Mouse (Mus musculus) CH12.LX (cell line): ENCODE measurements around the gene Gm5105.

Experiments
- GABPA ChIP-seq: IDR thresholded peaks from 2 replicates; pipeline ENCODE4 v1.6.1; 2012; ENCODE audit warnings: low read depth, low read length, improper control_type of control experiment, inconsistent platforms; ENCODE audit not compliant: insufficient replicate concordance
- SMC3 ChIP-seq: IDR thresholded peaks from 2 replicates; pipeline ENCODE4 v1.6.1; 2011; ENCODE audit warnings: low read depth, low read length, improper control_type of control experiment
- USF1 ChIP-seq: IDR thresholded peaks from 2 replicates; pipeline ENCODE4 v1.6.1; 2014; ENCODE audit warnings: low read depth, mild to moderate bottlenecking, inconsistent platforms, low read length, improper control_type of control experiment
- ZC3H11A ChIP-seq: IDR thresholded peaks from 2 replicates; pipeline ENCODE4 v1.6.1; 2012; ENCODE audit warnings: low read depth, mild to moderate bottlenecking, inconsistent platforms, low read length, improper control_type of control experiment

- TF ChIP-seq ZC3H11A (no peak), GABPA (no peak), SMC3 (no peak), USF1 (no peak)
These were observed 15.8 kb downstream of the Gm5105 start for GRCm38 (mm10) chr3:138051431-138051830.
